Mouse (Mus musculus): ENCODE measurements around the gene Anxa4. TPM values are rescaled to one million over a fixed set of nuclear protein-coding genes. Genes with fewer than 3 reads are reported as not detected.
A peak's percentile ranks its signal among the peaks of the same experiment; 100 is the strongest.

The Anxa4 gene
- polyA plus RNA-seq, 1 experiment: 3.6 TPM

- no peak for TF ChIP-seq POLR2A (IDR thresholded peaks at IDR 0.05; ENCODE audit: borderline replicate concordance, extremely low read depth, insufficient read depth, insufficient read length, poor library complexity, severe bottlenecking)
- TF ChIP-seq CTCF (IDR thresholded peaks at IDR 0.05; ENCODE audit: borderline replicate concordance, extremely low read depth, insufficient read depth, insufficient read length): no peak
- DNase-seq (ENCODE audit: low read depth): no peak
Measured at GRCm38 (mm10) chr6:86697903-86698302, 95.5 kb downstream of the Anxa4 start.

DNA sequence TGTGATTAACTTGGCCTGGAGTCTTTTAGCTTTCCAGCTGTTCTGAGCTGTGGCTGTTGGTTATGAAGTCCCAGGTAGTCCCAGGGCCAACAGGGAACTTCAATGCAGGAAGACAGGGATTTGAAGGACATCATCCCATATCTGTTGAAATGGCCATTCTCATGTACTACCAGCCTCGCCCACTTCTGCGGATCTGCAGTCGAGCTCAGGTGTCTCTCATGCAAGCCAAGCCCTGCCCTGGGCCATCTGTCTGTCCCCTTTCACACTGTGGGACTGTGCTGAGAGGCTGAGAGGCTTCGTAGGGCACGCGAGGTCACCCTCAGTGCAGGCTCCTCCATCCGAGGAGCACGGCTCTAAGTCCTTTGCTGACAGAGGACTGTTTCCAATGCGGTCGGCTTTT is 97.2 kb downstream of the Anxa4 start:
- DNase-seq (ENCODE audit: low read depth): no peak
- TF ChIP-seq CTCF (IDR thresholded peaks at IDR 0.05; ENCODE audit: borderline replicate concordance, extremely low read depth, insufficient read depth, insufficient read length) (no peak), POLR2A (IDR thresholded peaks at IDR 0.05; ENCODE audit: borderline replicate concordance, extremely low read depth, insufficient read depth, insufficient read length, poor library complexity, severe bottlenecking) (no peak)

GRCm38 (mm10) chr6:86694465-86694864 is 98.9 kb downstream of the Anxa4 start:
- DNase-seq (ENCODE audit: low read depth): peak; percentile 46
- TF ChIP-seq CTCF (IDR thresholded peaks at IDR 0.05; ENCODE audit: borderline replicate concordance, extremely low read depth, insufficient read depth, insufficient read length) (peak; percentile 75; the same call in 1 of the 2 replicates), POLR2A (IDR thresholded peaks at IDR 0.05; ENCODE audit: borderline replicate concordance, extremely low read depth, insufficient read depth, insufficient read length, poor library complexity, severe bottlenecking) (no peak)

GRCm38 (mm10) chr6:86689671-86690070 is 103.7 kb downstream of the Anxa4 start:
- DNase-seq (ENCODE audit: low read depth): no peak
- TF ChIP-seq CTCF (IDR thresholded peaks at IDR 0.05; ENCODE audit: borderline replicate concordance, extremely low read depth, insufficient read depth, insufficient read length) (no peak), POLR2A (IDR thresholded peaks at IDR 0.05; ENCODE audit: borderline replicate concordance, extremely low read depth, insufficient read depth, insufficient read length, poor library complexity, severe bottlenecking) (no peak)

- TF ChIP-seq POLR2A (IDR thresholded peaks at IDR 0.05; ENCODE audit: borderline replicate concordance, extremely low read depth, insufficient read depth, insufficient read length, poor library complexity, severe bottlenecking) (no peak), CTCF (IDR thresholded peaks at IDR 0.05; ENCODE audit: borderline replicate concordance, extremely low read depth, insufficient read depth, insufficient read length) (no peak)
- no peak for DNase-seq (ENCODE audit: low read depth)
Measured at GRCm38 (mm10) chr6:86686971-86687370, 106.4 kb downstream of the Anxa4 start.

Other genes starting within 250 kb of the Anxa4 start
- gene Asprv1, start 165.4 kb downstream of the Anxa4 start, polyA plus RNA-seq (2012; rRNA removed): 2.0 and 3.3 TPM in 2 replicates
- 19.3 and 24.0 TPM in 2 replicates for gene Mxd1, start 124.4 kb downstream of the Anxa4 start, polyA plus RNA-seq (2012; rRNA removed)
- gene Snrnp27, start 109.1 kb downstream of the Anxa4 start, polyA plus RNA-seq (2012; rRNA removed): 46.9 and 52.6 TPM in 2 replicates
- 35.4 and 36.9 TPM in 2 replicates for gene Gmcl1, start 60.2 kb downstream of the Anxa4 start, polyA plus RNA-seq (2012; rRNA removed)
- gene Aak1, start 55.9 kb upstream of the Anxa4 start, polyA plus RNA-seq (2012; rRNA removed): 44.3 and 52.1 TPM in 2 replicates
- gene Nfu1, start 215.7 kb upstream of the Anxa4 start, polyA plus RNA-seq (2012; rRNA removed): 130 and 160 TPM in 2 replicates
- 26.7 and 43.8 TPM in 2 replicates for gene Gfpt1, start 249.3 kb upstream of the Anxa4 start, polyA plus RNA-seq (2012; rRNA removed)